Mouse (Mus musculus): Measurements from ENCODE around the gene Il16. TPM values are rescaled to one million over a fixed set of nuclear protein-coding genes. Genes with fewer than 3 reads are reported as not detected.

Il16 gene
- polyA plus RNA-seq, 1 experiment from 2014 or later: 2.5 TPM

DNA sequence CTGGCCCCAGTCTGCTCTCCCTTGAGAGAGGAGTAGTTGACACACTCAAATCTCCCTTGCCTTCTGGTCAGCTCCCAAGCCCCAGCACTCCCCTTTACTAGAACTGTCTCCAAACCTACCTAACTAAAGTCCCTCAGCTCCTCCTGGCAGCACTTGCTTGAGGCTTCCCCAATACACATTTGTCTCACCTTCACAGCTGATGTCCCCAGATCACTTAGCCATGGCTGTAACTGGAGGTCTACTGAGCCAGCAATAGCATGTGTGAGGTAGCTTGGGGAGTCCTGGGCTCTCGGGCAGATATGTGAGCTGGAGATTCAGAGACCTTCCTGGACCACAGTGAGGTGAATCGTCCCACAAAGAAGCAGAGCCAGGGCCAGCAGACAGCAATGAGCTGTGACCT, 33.0 kb upstream of the Il16 start:
- ATAC-seq: no peak
- Histone ChIP-seq H3K36me3 (ENCODE audit: control insufficient read depth, insufficient read depth) (no peaks in the 10 kb centered on the region), H3K9me3 (ENCODE audit: control insufficient read depth) (no peaks in the 10 kb centered on the region), H3K27ac (ENCODE audit: low read depth, low read length) (no peak overlapping the region), H3K27me3 (replicated peaks; ENCODE audit: control insufficient read depth, insufficient read depth, low read length) (no peaks in the 10 kb centered on the region), H3K4me1 (replicated peaks; ENCODE audit: control insufficient read depth, insufficient read depth, low read length) (no peaks in the 10 kb centered on the region), H3K4me3 (ENCODE audit: low read depth, low read length) (no peak overlapping the region), H3K9ac (ENCODE audit: low read depth, low read length) (no peak overlapping the region), H3K4me2 (replicated peaks; ENCODE audit: low read depth) (no peak overlapping the region)
- WGBS: 78% methylated on average over 2 of the region's 2 CpGs
- TF ChIP-seq CTCF (IDR thresholded peaks at IDR 0.05; ENCODE audit: low read depth): no peak

DNA sequence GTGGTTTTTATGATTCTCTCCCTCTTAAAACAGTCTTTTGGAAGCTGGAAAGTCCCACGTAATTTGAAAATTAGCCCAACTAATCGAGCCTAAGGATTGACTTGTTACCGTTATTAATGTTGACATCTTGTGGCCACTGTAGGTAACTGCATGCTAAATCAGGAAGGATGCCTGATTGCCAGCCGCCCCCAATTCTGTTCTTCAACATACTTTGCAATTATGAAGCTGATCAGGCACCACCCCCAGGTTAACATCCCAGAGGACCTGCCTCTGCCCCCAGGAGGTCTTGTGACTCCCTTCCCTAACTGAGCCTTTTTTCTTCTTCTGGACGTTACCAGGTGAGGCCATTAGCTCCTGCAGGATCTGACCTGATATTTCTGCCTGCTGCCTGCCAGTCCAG, 29.2 kb upstream of the Il16 start:
- no peak overlapping the region for H3K27ac ChIP-seq (ENCODE audit: low read depth, low read length)
- TF ChIP-seq CTCF (IDR thresholded peaks at IDR 0.05; ENCODE audit: low read depth): peak; percentile 76
- no peaks in the 10 kb centered on the region for H3K9me3 ChIP-seq (ENCODE audit: control insufficient read depth)
- ATAC-seq: no peak
- H3K4me1 ChIP-seq (replicated peaks; ENCODE audit: control insufficient read depth, insufficient read depth, low read length): no peaks in the 10 kb centered on the region
- H3K4me3 ChIP-seq (ENCODE audit: low read depth, low read length): no peak overlapping the region
- no peak overlapping the region for H3K4me2 ChIP-seq (replicated peaks; ENCODE audit: low read depth)
- H3K27me3 ChIP-seq (replicated peaks; ENCODE audit: control insufficient read depth, insufficient read depth, low read length): no peaks in the 10 kb centered on the region
- 30% methylated on average over 5 of the region's 5 CpGs for WGBS
- no peaks in the 10 kb centered on the region for H3K36me3 ChIP-seq (ENCODE audit: control insufficient read depth, insufficient read depth)
- no peak overlapping the region for H3K9ac ChIP-seq (ENCODE audit: low read depth, low read length)

DNA sequence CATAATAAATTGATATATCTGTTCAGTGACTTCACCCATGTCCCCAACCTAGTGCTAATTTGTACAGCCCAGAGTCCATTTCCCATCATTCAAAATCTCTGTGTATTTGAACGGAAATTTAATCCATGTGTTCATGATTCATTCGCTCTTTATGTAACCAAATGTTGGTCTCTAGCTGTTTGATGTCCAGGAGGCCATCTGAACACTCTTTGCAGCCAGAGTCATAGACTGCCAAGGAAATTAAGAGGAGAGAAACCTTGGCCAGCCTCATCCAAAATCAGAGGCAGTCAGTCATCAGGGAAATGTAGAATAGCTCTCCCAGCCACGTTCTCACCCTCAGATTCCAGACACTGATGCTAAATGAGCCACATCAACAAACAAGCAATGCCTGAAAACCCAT, 18.1 kb upstream of the Il16 start:
- no peak overlapping the region for H3K9ac ChIP-seq (ENCODE audit: low read depth, low read length)
- ATAC-seq: no peak
- H3K27ac ChIP-seq (ENCODE audit: low read depth, low read length): no peak overlapping the region
- H3K4me1 ChIP-seq (replicated peaks; ENCODE audit: control insufficient read depth, insufficient read depth, low read length): no peaks in the 10 kb centered on the region
- H3K9me3 ChIP-seq (ENCODE audit: control insufficient read depth): no peaks in the 10 kb centered on the region
- 68% methylated on average over 3 of the region's 3 CpGs for WGBS
- H3K27me3 ChIP-seq (replicated peaks; ENCODE audit: control insufficient read depth, insufficient read depth, low read length): no peaks in the 10 kb centered on the region
- H3K36me3 ChIP-seq (ENCODE audit: control insufficient read depth, insufficient read depth): no peaks in the 10 kb centered on the region
- no peak overlapping the region for H3K4me3 ChIP-seq (ENCODE audit: low read depth, low read length)
- no peak for TF ChIP-seq CTCF (IDR thresholded peaks at IDR 0.05; ENCODE audit: low read depth)
- no peak overlapping the region for H3K4me2 ChIP-seq (replicated peaks; ENCODE audit: low read depth)

DNA sequence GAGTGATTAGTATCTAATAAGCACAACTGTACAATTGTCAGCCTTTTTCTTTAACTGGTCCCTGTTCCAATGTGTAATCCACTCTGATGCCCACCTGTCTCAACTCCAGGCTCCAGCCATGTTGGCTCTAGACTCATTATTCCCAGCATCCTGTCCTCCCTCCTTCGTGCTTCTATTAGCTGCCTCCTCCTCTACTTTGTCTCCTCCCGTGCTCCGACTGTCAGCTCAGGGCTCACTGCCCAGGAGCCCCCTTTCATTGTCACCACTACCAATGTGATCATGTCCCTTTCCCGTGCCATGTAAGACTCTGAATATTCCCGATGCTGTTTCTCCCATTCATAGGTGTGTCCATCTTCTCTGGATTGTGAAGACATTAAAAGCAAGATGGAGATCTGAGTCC, 16.8 kb upstream of the Il16 start:
- H3K4me1 ChIP-seq (replicated peaks; ENCODE audit: control insufficient read depth, insufficient read depth, low read length): no peaks in the 10 kb centered on the region
- H3K4me2 ChIP-seq (replicated peaks; ENCODE audit: low read depth): no peak overlapping the region
- no peak for ATAC-seq
- no peaks in the 10 kb centered on the region for H3K27me3 ChIP-seq (replicated peaks; ENCODE audit: control insufficient read depth, insufficient read depth, low read length)
- H3K4me3 ChIP-seq (ENCODE audit: low read depth, low read length): no peak overlapping the region
- H3K9me3 ChIP-seq (ENCODE audit: control insufficient read depth): no peaks in the 10 kb centered on the region
- 82% methylated on average over 5 of the region's 5 CpGs for WGBS
- no peaks in the 10 kb centered on the region for H3K36me3 ChIP-seq (ENCODE audit: control insufficient read depth, insufficient read depth)
- TF ChIP-seq CTCF (IDR thresholded peaks at IDR 0.05; ENCODE audit: low read depth): no peak
- no peak overlapping the region for H3K9ac ChIP-seq (ENCODE audit: low read depth, low read length)
- no peak overlapping the region for H3K27ac ChIP-seq (ENCODE audit: low read depth, low read length)

DNA sequence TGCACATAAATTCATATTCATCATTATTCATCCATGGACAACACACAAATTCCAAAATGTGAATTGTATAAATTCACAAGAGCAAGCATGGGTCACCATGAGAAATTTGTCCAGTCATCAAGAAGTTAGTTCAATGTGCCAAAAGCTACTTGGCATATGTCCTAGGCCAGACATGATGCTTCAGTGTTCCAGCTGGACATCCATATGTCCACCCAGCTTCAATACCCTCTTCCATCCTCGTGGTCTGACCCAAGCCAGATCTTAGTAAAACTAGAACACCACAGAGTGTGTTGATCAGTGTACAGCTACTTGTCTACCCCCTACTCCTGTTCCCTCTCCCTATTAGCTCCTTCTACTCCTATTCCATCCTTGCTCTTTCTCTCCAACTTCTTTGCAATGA, 5.5 kb upstream of the Il16 start:
- ATAC-seq: no peak
- TF ChIP-seq CTCF (IDR thresholded peaks at IDR 0.05; ENCODE audit: low read depth): no peak
- H3K27me3 ChIP-seq (replicated peaks; ENCODE audit: control insufficient read depth, insufficient read depth, low read length): no peaks in the 10 kb centered on the region

DNA sequence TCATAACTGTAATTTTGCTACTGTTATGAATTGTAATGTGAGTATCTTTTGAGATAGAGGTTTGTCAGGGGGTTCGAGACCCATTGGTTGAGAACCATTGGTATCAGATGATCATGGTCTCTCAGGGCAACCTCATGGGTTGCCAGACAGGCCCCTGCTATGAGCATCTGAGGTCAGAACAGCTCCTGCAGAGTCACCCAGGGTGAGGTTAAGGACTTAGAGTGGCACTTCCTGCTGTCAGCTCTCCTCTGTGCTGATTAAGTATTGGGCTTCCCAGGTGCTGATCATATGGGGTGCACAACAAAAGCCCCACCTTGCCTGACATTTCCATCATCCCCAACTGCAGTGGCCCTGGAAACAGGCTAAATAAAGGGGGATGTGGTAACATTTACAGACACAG, 2.9 kb upstream of the Il16 start:
- Histone ChIP-seq H3K4me2 (replicated peaks; ENCODE audit: low read depth) (no peak overlapping the region), H3K4me3 (ENCODE audit: low read depth, low read length) (no peak overlapping the region), H3K9ac (ENCODE audit: low read depth, low read length) (no peak overlapping the region), H3K9me3 (ENCODE audit: control insufficient read depth) (no peaks in the 10 kb centered on the region), H3K27me3 (replicated peaks; ENCODE audit: control insufficient read depth, insufficient read depth, low read length) (no peaks in the 10 kb centered on the region), H3K4me1 (replicated peaks; ENCODE audit: control insufficient read depth, insufficient read depth, low read length) (no peaks in the 10 kb centered on the region), H3K36me3 (ENCODE audit: control insufficient read depth, insufficient read depth) (no peaks in the 10 kb centered on the region), H3K27ac (ENCODE audit: low read depth, low read length) (no peak overlapping the region)
- ATAC-seq: no peak
- TF ChIP-seq CTCF (IDR thresholded peaks at IDR 0.05; ENCODE audit: low read depth): no peak
- 80% methylated on average over 1 of the region's 1 CpGs for WGBS

More for the DNA sequence above, 5.5 kb upstream of the Il16 start:
- Histone ChIP-seq H3K27ac (ENCODE audit: low read depth, low read length) (no peak overlapping the region), H3K9ac (ENCODE audit: low read depth, low read length) (no peak overlapping the region), H3K36me3 (ENCODE audit: control insufficient read depth, insufficient read depth) (no peaks in the 10 kb centered on the region), H3K4me1 (replicated peaks; ENCODE audit: control insufficient read depth, insufficient read depth, low read length) (no peaks in the 10 kb centered on the region), H3K4me2 (replicated peaks; ENCODE audit: low read depth) (no peak overlapping the region), H3K9me3 (ENCODE audit: control insufficient read depth) (no peaks in the 10 kb centered on the region), H3K4me3 (ENCODE audit: low read depth, low read length) (no peak overlapping the region)
- WGBS: 57% methylated on average over 1 of the region's 1 CpGs

DNA sequence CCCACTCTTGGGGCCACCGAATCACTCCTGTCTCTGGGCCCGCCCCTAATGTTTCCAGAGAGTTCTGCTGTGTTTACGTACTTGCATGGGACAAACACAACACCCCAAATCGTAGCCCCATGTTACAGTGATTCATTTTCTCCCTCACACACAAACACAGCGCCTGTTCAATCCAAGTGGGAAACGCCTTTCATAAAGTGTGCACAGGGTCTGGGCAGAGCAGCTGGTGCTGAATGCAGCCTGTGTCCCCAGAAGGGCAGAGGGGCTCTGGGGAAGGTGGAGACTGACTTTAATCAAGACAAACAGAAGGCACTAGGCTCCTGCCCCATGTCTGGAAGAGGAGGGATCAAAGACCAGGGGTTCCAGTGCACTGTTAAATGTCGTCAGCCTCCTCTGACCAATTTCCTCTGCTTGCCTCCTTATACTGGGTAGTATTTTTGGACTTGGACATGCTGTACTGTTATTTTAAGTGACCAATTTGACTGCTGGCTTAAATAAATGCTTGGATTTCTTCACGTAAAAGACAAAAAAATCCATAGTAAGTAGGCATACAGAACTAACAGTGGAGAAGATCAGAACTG, 671 bp upstream of the Il16 start:
- Histone ChIP-seq H3K9me3 (ENCODE audit: control insufficient read depth) (no peaks in the 10 kb centered on the region), H3K4me3 (ENCODE audit: low read depth, low read length) (no peak overlapping the region), H3K9ac (ENCODE audit: low read depth, low read length) (no peak overlapping the region), H3K4me2 (replicated peaks; ENCODE audit: low read depth) (peak overlapping the region; percentile 37), H3K27me3 (replicated peaks; ENCODE audit: control insufficient read depth, insufficient read depth, low read length) (no peaks in the 10 kb centered on the region), H3K4me1 (replicated peaks; ENCODE audit: control insufficient read depth, insufficient read depth, low read length) (no peaks in the 10 kb centered on the region), H3K27ac (ENCODE audit: low read depth, low read length) (no peak overlapping the region), H3K36me3 (ENCODE audit: control insufficient read depth, insufficient read depth) (no peaks in the 10 kb centered on the region)
- ATAC-seq: no peak
- TF ChIP-seq CTCF (IDR thresholded peaks at IDR 0.05; ENCODE audit: low read depth): no peak
- 47% methylated on average over 8 of the region's 8 CpGs for WGBS

Measured in intestine, postnatal 0 days (tissue).